Mouse (Mus musculus) heart, embryonic 11.5 days (tissue): ENCODE data around the gene Znfx1. TPM values are rescaled to one million over a fixed set of nuclear protein-coding genes. Genes with fewer than 3 reads are reported as not detected.

Source experiments
- ATAC-seq: fragments of 200-750 bp; cut with Nextera tagmentation; replicated peaks from 2 replicates; pipeline ENCODE4 v1.8.0; 2017; ENCODE audit warnings: moderate library complexity; ENCODE audit not compliant: insufficient number of reproducible peaks, low FRiP score, low TSS enrichment
- H3K27ac ChIP-seq: fragments of 300-500 bp; sonication (generic); 2 replicates; pipeline ENCODE4 v1.5.1; 2014; ENCODE audit warnings: mild to moderate bottlenecking, low read depth, low read length
- H3K27me3 ChIP-seq: fragments of 300-500 bp; sonication (generic); 2 replicates; pipeline ENCODE4 v1.6.1; 2014; ENCODE audit warnings: mild to moderate bottlenecking, low read length, mixed read lengths; ENCODE audit not compliant: control insufficient read depth, insufficient read depth
- H3K36me3 ChIP-seq: fragments of 300-500 bp; sonication (generic); 2 replicates; pipeline ENCODE4 v1.6.1; 2014; ENCODE audit warnings: mild to moderate bottlenecking, low read length, moderate library complexity, mixed read lengths; ENCODE audit not compliant: control insufficient read depth, insufficient read depth
- H3K4me1 ChIP-seq: fragments of 300-500 bp; sonication (generic); 2 replicates; pipeline ENCODE4 v1.6.1; 2014; ENCODE audit warnings: low read length; ENCODE audit not compliant: control insufficient read depth, insufficient read depth
- H3K4me2 ChIP-seq: fragments of 300-500 bp; sonication (generic); 2 replicates; pipeline ENCODE4 v1.6.1; 2014; ENCODE audit warnings: mild to moderate bottlenecking, moderate library complexity
- H3K4me3 ChIP-seq: fragments of 300-500 bp; sonication (generic); 2 replicates; pipeline ENCODE4 v1.5.1; 2014; ENCODE audit warnings: low read depth, low read length
- H3K9ac ChIP-seq: fragments of 300-500 bp; sonication (generic); 2 replicates; pipeline ENCODE4 v1.6.1; 2014; ENCODE audit warnings: mild to moderate bottlenecking, low read depth, low read length, moderate library complexity
- H3K9me3 ChIP-seq: fragments of 300-500 bp; sonication (generic); replicated peaks from 2 replicates; pipeline ENCODE4 v1.6.1; 2016; ENCODE audit warnings: low read length; ENCODE audit not compliant: control insufficient read depth
- WGBS: fragments of 180-500 bp; shearing (Covaris S2); extraction: QIAGEN DNeasy Blood & Tissue Kit; methylation state at CpG from one replicate; pipeline ENCODE4 v1.1.7; 2014; ENCODE audit not compliant: insufficient replicate concordance; 5-methylcytosine and 5-hydroxymethylcytosine counted together
- polyA plus RNA-seq: library from polyadenylated mRNA; unstranded; fragments of >200 nt; fragmentation: Nextera tagmentation; extraction: Ambion mirVana; gene quantifications from 2 replicates; pipeline ENCODE4 v1.2.1, GENCODE M21; 2014

Gene Znfx1
- 6.3 and 6.7 TPM in 2 replicates for polyA plus RNA-seq

DNA sequence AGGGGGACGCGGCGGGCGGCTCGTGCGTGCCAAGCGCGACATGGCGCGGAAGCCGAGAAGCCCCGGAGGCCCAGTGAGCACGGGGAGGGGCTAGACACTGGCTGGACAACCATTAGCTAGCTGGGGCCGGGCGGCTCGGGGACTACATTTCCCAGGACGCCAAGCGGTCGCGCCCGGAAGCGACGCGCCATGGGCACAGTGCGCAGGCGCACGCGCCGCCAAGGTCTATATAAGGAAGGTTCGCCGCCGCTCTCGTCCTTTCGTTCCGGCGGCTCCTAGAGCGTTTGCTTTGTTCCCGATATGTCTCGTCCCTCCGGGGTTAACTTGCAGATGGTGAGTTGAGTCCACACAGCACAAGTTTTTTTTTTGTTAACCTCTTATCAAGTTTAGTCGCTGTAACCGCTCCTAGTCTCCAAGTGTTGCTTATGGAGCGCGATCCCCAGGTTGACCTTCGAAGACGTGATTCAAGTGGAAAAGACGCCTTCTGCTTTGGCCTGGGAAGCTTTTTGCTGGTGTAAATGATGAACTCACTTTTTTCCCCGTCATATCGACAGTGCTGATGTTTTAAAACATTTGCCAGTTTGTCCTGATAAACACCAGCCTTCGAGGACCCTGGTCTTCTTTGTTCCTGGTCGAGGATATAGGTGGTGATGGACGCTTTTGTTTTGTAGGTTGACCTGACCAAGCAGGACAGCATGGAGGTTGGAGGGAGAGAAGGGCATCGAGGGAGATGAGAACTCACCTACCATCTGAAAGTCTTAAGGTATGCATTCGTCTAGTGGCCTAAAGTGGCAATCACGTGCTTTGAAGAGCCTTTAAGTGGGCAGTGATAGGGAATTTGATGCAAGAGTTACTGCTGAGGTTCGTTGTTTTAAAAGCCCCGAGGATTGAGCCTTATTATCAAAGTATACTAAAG, at the start of gene Znfx1:
Gene Znfx1, minus strand, starts transcription at position 51 of the 916 bp plus-strand sequence.
- Histone ChIP-seq H3K9me3 (no peaks in the 10 kb centered on the region), H3K4me2 (peak within 1 kb of the TSS; percentile 93), H3K4me3 (peak within 1 kb of the TSS; percentile 74), H3K27me3 (no peaks in the 10 kb centered on the region), H3K36me3 (peaks cover 11% of the 10 kb centered on the region), H3K27ac (peak within 1 kb of the TSS; percentile 91), H3K9ac (peak within 1 kb of the TSS; percentile 90), H3K4me1 (peaks cover 3% of the 10 kb centered on the region)
- peak; percentile 94 for ATAC-seq
- WGBS = under 1% methylated on average over 54 of the region's 57 CpGs

DNA sequence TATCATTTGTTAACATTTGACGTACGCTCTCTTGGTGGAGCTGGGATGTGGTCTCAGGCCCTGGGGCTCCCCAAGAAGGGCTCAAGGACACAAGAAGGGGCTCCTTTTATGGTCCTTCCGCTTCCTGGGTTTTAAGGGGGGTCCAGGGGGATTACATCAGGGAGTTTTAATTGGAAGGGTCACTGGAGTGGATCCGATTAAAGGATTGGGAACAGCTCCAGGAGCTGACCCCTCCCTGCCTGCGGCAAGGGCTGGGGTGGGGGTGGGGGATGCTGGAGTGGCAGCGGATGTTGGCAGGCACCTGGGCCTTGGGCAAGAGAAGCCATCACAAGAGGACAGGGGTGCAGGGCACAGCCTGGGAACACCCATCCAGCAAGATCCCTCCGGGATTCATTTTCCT, 49.4 kb upstream of the Znfx1 start:
- H3K9me3 ChIP-seq = no peaks in the 10 kb centered on the region
- H3K4me1 ChIP-seq = no peaks in the 10 kb centered on the region
- H3K4me3 ChIP-seq = no peak overlapping the region
- H3K9ac ChIP-seq = no peak overlapping the region
- H3K27me3 ChIP-seq = peaks cover 4% of the 10 kb centered on the region; the same call in 1 of the 2 replicates
- no peak overlapping the region for H3K4me2 ChIP-seq
- H3K27ac ChIP-seq = no peak overlapping the region
- ATAC-seq = no peak
- 53% methylated on average over 7 of the region's 7 CpGs for WGBS
- H3K36me3 ChIP-seq = no peaks in the 10 kb centered on the region

DNA sequence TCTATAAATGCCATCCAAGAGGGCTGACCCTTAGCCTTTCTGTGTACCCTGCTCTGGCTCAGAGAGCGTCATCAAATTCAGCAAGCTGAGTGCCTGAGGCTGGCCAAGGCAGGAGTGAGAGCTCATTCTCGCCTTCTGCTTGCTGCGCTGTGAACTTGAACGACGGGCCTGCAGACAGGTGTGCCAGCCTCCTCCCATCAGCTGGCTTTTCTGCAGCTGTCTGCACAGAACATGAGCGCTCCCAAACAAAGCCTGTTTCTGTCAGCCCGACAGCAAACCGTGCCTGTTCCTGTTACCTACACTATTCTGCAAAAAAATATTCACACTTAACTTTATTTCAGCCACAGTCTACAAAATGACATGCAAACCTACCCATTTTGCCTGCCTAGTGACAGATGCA, 46.7 kb upstream of the Znfx1 start:
- Histone ChIP-seq H3K27me3 (peaks cover 4% of the 10 kb centered on the region; the same call in 1 of the 2 replicates), H3K9me3 (no peaks in the 10 kb centered on the region), H3K4me1 (no peaks in the 10 kb centered on the region), H3K4me2 (no peak overlapping the region), H3K4me3 (no peak overlapping the region), H3K27ac (no peak overlapping the region), H3K36me3 (no peaks in the 10 kb centered on the region), H3K9ac (no peak overlapping the region)
- WGBS = 76% methylated on average over 8 of the region's 8 CpGs
- ATAC-seq = no peak

DNA sequence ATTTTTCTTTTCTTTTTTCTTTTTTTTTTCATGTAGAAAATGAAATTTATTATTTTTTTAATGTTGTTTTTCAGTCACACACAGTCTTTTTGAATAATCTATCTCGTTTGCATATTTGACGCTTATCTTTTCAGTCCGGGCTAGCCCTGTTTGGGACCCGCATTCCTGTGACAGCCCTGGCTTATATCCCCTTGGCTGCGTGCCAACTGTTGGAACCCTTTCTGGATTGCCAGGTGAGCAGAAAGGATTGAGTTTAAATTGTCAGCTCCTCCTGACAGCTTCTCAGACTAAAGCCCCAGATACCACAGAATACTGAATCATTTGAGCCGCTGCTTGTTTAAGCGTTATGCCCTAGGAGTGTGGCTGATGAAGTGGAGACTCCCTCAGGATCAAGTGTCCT, 40.7 kb upstream of the Znfx1 start:
- Histone ChIP-seq H3K9ac (no peak overlapping the region), H3K4me1 (no peaks in the 10 kb centered on the region), H3K4me3 (no peak overlapping the region), H3K9me3 (no peaks in the 10 kb centered on the region), H3K27ac (no peak overlapping the region), H3K27me3 (no peaks in the 10 kb centered on the region), H3K4me2 (no peak overlapping the region), H3K36me3 (no peaks in the 10 kb centered on the region)
- WGBS = 65% methylated on average over 7 of the region's 7 CpGs
- ATAC-seq = no peak

DNA sequence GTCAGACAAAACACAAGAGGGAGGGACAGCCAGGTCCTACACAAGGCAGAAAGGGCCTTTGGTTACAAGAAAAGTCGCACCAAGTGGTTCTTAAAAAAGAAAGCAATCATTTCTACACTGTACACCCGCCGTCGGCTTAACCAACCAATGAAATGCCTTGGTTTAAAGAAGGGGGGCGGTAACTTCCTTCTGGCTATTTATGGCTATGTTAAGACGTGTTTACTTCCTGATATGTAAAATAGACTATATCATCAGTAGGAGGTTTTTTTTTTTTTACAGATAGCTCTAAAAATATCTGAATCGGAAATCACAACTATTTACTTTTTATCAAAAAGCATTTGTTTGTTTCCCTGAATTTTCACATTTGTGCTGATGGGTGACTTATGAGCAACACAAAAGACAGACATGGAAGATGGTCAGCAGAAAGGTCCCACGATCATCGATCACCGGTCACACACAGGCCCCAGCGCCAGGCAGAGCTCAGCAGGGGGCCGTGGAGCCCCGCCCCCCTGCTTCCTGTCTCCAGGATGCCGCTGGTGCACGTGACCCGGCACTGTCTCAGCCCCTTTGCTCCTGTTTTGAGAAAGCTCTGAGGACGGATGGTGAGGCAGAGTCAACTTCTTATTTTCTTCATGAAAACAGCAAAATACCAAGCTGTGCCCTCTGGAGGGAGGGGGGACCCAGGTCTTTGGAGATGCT, 39.1 kb upstream of the Znfx1 start:
- Histone ChIP-seq H3K4me1 (no peaks in the 10 kb centered on the region), H3K27ac (no peak overlapping the region), H3K4me2 (no peak overlapping the region), H3K4me3 (no peak overlapping the region), H3K36me3 (no peaks in the 10 kb centered on the region), H3K27me3 (no peaks in the 10 kb centered on the region), H3K9me3 (no peaks in the 10 kb centered on the region), H3K9ac (no peak overlapping the region)
- ATAC-seq = no peak
- 62% methylated on average over 17 of the region's 17 CpGs for WGBS

DNA sequence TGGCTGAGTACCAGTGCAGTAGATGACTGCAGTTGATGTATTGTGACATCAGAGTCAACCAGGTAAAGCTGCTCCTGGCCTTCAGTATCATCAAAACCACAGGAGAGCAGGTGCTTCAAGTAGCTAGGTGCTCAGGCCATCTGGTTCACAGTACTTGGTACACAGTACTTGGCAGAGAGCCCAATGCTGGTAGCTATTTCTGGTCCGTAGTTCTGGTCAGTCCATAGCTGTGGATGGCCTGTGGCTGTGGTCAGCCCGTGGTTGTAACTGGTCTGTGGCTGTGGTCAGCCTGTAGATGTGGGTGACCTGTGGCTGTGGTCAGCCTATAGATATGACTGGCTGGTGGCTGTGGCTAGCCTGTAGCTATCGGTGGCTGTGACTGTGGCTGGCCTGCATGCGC, 31.9 kb upstream of the Znfx1 start:
- H3K4me3 ChIP-seq = no peak overlapping the region
- H3K4me2 ChIP-seq = no peak overlapping the region
- no peak overlapping the region for H3K27ac ChIP-seq
- no peaks in the 10 kb centered on the region for H3K36me3 ChIP-seq
- ATAC-seq = no peak
- H3K4me1 ChIP-seq = no peaks in the 10 kb centered on the region
- WGBS = 78% methylated on average over 4 of the region's 4 CpGs
- H3K9ac ChIP-seq = no peak overlapping the region
- H3K27me3 ChIP-seq = peaks cover 3% of the 10 kb centered on the region; the same call in 1 of the 2 replicates
- no peaks in the 10 kb centered on the region for H3K9me3 ChIP-seq

DNA sequence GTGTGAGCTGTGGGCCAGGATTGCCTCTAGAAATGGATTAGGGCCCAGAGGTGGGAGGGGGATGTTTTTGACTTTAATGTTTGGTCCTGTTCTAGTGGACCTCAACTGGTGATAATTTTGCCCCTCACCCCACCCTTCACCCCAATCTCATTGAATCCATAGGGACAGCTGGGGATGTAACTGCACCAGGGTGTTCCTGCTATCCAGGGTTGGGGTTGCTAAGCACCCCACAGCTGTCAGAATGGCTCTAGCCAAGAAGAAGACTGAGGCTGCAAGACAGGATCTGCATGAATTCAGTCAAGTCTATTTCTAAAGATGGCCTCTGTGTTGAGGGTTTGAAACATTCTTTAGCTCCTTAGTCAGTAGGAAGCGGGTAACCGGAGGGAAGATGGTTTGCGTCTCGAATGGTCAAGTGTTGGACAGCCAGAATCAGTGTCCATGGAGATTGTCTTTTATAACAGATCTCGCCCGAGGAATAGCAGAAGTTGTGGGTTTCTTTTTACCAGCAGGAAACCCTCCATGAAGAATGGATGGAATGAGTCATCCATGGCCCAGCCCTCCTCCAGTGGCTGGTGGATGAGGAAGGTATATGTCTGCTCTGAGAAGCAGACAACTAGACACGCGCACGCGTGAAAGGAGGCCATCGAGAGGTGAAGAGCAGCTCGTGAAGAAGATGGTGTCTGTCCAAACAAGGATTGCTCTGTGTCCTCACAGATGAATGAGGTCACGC, 30.5 kb upstream of the Znfx1 start:
- WGBS = 77% methylated on average over 13 of the region's 13 CpGs
- no peak for ATAC-seq

DNA sequence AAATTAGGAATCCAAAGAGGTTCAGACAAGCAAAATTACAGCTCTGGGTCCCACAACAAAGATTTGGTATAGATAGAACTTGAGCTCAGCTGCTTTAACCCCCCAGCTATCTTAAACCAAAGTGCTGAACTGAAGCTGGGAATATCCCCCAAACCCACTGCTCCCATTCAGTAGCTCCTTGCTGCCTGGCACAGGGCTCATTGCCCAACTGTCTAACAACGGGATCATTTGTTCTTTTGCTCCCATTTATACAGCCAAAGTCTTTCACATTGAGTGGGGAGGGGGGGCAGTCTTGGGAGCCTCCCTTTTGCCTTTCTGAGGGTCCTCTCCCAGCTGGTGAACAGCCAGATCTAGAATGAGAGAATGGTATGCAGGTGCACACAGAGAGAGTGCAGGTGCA, 27.5 kb upstream of the Znfx1 start:
- 84% methylated on average over 1 of the region's 1 CpGs for WGBS
- Histone ChIP-seq H3K9ac (no peak overlapping the region), H3K27ac (no peak overlapping the region), H3K4me3 (no peak overlapping the region), H3K27me3 (peaks cover 3% of the 10 kb centered on the region; the same call in 1 of the 2 replicates), H3K4me1 (no peaks in the 10 kb centered on the region), H3K4me2 (no peak overlapping the region), H3K36me3 (no peaks in the 10 kb centered on the region), H3K9me3 (no peaks in the 10 kb centered on the region)
- ATAC-seq = no peak

More for the DNA sequence above, 30.5 kb upstream of the Znfx1 start:
- H3K9ac ChIP-seq = no peak overlapping the region
- H3K36me3 ChIP-seq = no peaks in the 10 kb centered on the region
- no peaks in the 10 kb centered on the region for H3K9me3 ChIP-seq
- H3K4me1 ChIP-seq = no peaks in the 10 kb centered on the region
- no peak overlapping the region for H3K4me2 ChIP-seq
- no peak overlapping the region for H3K4me3 ChIP-seq
- H3K27ac ChIP-seq = no peak overlapping the region
- peaks cover 3% of the 10 kb centered on the region; the same call in 1 of the 2 replicates for H3K27me3 ChIP-seq
